Mouse (Mus musculus): ENCODE measurements at regions not wholly inside any gene's neighbourhood (a gene's known extent, or its start where the extent isn't known, plus 50 kb on each side); places are given as distances from the start of the nearest gene placed in this dataset.

- TF ChIP-seq CTCF (IDR thresholded peaks at IDR 0.05; ENCODE audit: extremely low read depth, insufficient read length, insufficient replicate concordance, low read depth, low read length) = no peak
- TF ChIP-seq POLR2A (IDR thresholded peaks at IDR 0.05; ENCODE audit: low read depth, low read length) = no peak
Measured at GRCm38 (mm10) chr6:51381465-51381864, 51.0 kb upstream of the Nfe2l3 start.

Measured in small intestine, adult 2 months (tissue).